Mouse (Mus musculus) small intestine, adult 2 months (tissue): Measurements from ENCODE around the gene Slc20a1. TPM values are rescaled to one million over a fixed set of nuclear protein-coding genes. Genes with fewer than 3 reads are reported as not detected.

Experiments
- H3K27ac ChIP-seq: fragments of 200-500 bp; 2 replicates; pipeline ENCODE4 v1.5.1; 2012; ENCODE audit warnings: low read depth, low read length, control low read depth, inconsistent platforms; ENCODE audit not compliant: insufficient read depth
- H3K27me3 ChIP-seq: fragments of 200-500 bp; 2 replicates; pipeline ENCODE4 v1.6.1; 2012; ENCODE audit warnings: mild to moderate bottlenecking, moderate library complexity, low read length, inconsistent platforms; ENCODE audit not compliant: control insufficient read depth, insufficient read depth
- H3K36me3 ChIP-seq: fragments of 200-500 bp; 2 replicates; pipeline ENCODE4 v1.6.1; 2012; ENCODE audit warnings: mild to moderate bottlenecking, low read length, control low read depth, inconsistent platforms; ENCODE audit not compliant: control insufficient read depth, insufficient read depth
- H3K4me1 ChIP-seq: fragments of 200-500 bp; 2 replicates; pipeline ENCODE4 v1.6.1; 2012; ENCODE audit warnings: low read length, inconsistent platforms, mixed read lengths; ENCODE audit not compliant: control insufficient read depth, insufficient read depth, insufficient read length
- H3K4me3 ChIP-seq: fragments of 200-500 bp; 2 replicates; pipeline ENCODE4 v1.5.1; 2012; ENCODE audit warnings: low read depth, mild to moderate bottlenecking, control low read depth, inconsistent platforms, low read length, moderate library complexity
- CTCF ChIP-seq: fragments of 200-500 bp; IDR thresholded peaks from 2 replicates; pipeline ENCODE4 v1.5.1; 2012; ENCODE audit warnings: low read depth, mild to moderate bottlenecking, control low read depth, inconsistent platforms, low read length, moderate library complexity, mixed read lengths; ENCODE audit not compliant: insufficient replicate concordance, insufficient read length; ENCODE audit errors: extremely low read depth
- POLR2A ChIP-seq: fragments of 200-500 bp; IDR thresholded peaks from 2 replicates; pipeline ENCODE4 v1.6.1; 2012; ENCODE audit warnings: low read depth, mild to moderate bottlenecking, control low read depth, inconsistent platforms, low read length, moderate library complexity
- WGBS: fragments of 180-500 bp; shearing (Covaris S2); methylation state at CpG from one replicate; pipeline ENCODE4 v1.1.7; 2018; 5-methylcytosine and 5-hydroxymethylcytosine counted together
- polyA plus RNA-seq: library from polyadenylated mRNA; depleted of rRNA; stranded (reverse); fragments of >200 nt; gene quantifications from 2 replicates; pipeline ENCODE4 v1.2.3, GENCODE M21; 2012

The Slc20a1 gene
- polyA plus RNA-seq, 1 experiment: 6.6 TPM

DNA sequence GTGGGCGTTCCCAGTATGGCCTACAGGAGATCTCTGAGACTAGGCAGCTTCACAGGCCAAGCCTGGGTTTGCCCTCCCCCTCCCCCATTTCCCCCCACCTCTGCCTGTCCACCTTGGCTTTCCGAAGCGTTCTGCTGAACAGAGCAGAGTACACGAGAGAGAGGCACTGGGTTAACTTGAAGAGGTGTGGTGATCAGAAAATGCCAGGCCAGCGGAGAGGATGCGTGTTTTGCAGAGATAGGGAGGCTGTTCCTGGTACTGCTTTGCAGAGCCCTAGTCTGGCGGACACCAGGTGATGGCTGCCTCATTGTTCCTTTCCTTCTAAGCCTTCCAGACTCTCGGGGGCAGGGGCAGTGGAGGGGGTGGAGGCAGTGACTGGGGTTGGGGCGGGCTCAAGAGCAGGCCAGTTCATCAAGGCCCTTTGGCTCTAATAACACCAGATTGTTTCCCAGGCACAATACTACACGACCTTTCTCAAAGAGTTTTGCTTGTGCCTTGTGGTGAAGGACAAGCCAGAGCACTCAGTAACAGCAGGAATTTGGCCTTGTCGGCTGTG lies 27.8 kb downstream of the Slc20a1 start:
- TF ChIP-seq POLR2A: no peak
- TF ChIP-seq CTCF: no peak
- H3K27me3 ChIP-seq: no peaks in the 10 kb centered on the region
- H3K4me3 ChIP-seq: no peak overlapping the region
- peaks cover 4% of the 10 kb centered on the region; the same call in 1 of the 2 replicates for H3K4me1 ChIP-seq
- H3K27ac ChIP-seq: no peak overlapping the region
- H3K36me3 ChIP-seq: no peaks in the 10 kb centered on the region
- 81% methylated on average over 11 of the region's 11 CpGs for WGBS

DNA sequence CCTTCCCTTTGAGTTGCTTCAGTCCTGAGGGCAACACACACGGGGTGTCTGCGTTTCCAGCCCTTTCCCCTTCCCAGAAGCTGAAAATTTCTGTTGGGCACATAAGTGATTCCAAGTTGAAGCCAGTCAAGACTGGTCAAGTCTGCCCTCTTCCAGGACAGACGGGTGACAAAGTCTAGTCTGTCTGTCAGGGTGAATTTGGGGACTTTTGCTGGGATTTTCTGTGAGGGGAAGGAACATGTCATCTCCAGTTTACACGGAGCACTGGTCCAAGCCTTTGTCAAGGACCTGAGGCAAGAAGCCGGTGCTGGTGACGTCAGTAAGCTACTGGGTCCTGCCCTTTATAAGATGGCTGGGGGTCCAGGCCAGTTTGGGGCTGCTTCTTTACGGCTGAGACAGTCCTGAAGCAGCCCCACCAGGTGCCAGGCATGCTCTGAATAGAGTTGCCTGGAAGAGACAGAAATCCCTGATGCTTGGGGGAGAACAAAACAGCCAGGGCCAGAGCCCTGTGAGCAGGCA lies 28.5 kb downstream of the Slc20a1 start:
- WGBS: 93% methylated on average over 7 of the region's 7 CpGs
- Histone ChIP-seq H3K4me3 (no peak overlapping the region), H3K36me3 (no peaks in the 10 kb centered on the region), H3K27me3 (no peaks in the 10 kb centered on the region), H3K27ac (no peak overlapping the region), H3K4me1 (peaks cover 9% of the 10 kb centered on the region; the same call in 1 of the 2 replicates)
- TF ChIP-seq CTCF (no peak), POLR2A (no peak)

DNA sequence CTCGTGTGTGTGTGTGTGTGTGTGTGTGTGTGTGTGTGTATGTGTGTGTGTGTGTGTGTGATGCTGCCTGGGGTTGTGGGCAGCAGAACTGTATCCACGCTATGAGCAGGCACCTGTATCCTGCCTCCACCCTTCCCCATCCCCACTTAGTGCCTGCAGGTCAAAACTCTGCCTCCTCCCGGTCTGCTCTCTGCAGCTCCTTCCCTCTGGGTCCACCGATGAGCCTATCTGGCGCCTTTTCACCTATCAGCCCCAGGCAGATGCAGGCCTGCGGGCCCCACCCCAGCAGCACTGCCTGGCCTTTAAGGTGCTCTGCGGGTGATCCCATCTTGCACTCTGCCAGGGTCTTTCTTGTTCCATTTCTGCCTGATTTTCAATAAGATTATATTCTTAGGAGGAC lies 29.1 kb downstream of the Slc20a1 start:
- H3K36me3 ChIP-seq: no peaks in the 10 kb centered on the region
- H3K27me3 ChIP-seq: no peaks in the 10 kb centered on the region
- 80% methylated on average over 6 of the region's 7 CpGs for WGBS
- H3K4me3 ChIP-seq: no peak overlapping the region
- peaks cover 11% of the 10 kb centered on the region for H3K4me1 ChIP-seq
- no peak for TF ChIP-seq CTCF
- TF ChIP-seq POLR2A: no peak
- no peak overlapping the region for H3K27ac ChIP-seq

DNA sequence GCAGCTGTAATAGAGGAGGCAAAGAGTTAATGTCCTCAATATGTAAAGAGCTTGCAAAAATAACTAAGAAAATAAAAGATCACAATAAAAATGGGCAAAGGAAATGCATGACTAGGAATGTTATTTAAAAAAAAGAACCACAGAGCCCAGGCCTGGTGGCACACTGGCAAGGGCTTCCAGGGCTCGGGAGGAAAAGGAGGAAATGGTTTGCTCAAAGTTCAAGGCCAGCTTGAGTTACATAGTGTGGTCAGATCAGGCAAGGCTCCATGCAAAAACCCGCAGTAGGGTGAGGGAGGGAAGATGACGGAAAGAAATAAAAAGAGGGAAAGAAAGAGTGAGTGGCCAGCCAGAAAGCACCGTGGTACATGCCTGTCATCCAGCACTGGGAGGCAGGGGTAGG lies 30.0 kb downstream of the Slc20a1 start:
- Histone ChIP-seq H3K27ac (no peak overlapping the region), H3K4me3 (no peak overlapping the region), H3K36me3 (no peaks in the 10 kb centered on the region), H3K4me1 (peaks cover 18% of the 10 kb centered on the region), H3K27me3 (no peaks in the 10 kb centered on the region)
- 57% methylated on average over 4 of the region's 4 CpGs for WGBS
- TF ChIP-seq CTCF (no peak), POLR2A (no peak)

DNA sequence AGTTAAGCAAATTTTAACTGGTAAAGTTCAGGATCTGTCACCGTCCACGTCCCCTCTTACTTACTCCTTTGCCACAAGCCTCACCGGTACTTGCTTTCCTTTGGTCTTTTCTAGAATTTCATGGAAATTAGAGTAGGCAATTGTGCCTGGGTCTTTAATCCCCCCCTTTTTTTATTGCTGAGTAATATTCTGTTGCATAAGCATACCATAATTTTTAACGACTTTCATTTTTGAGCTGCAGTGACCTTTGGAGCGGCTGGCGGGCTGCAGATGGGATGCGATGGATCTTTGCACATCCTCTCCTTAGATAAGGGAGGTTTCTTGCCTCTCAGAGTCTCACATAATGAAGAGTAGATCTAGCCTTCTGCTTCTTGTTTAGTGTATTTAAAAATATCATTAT lies 30.8 kb downstream of the Slc20a1 start:
- Histone ChIP-seq H3K4me1 (peaks cover 19% of the 10 kb centered on the region), H3K27me3 (no peaks in the 10 kb centered on the region), H3K27ac (no peak overlapping the region), H3K36me3 (no peaks in the 10 kb centered on the region), H3K4me3 (no peak overlapping the region)
- WGBS: 48% methylated on average over 7 of the region's 7 CpGs
- no peak for TF ChIP-seq CTCF
- TF ChIP-seq POLR2A: no peak

DNA sequence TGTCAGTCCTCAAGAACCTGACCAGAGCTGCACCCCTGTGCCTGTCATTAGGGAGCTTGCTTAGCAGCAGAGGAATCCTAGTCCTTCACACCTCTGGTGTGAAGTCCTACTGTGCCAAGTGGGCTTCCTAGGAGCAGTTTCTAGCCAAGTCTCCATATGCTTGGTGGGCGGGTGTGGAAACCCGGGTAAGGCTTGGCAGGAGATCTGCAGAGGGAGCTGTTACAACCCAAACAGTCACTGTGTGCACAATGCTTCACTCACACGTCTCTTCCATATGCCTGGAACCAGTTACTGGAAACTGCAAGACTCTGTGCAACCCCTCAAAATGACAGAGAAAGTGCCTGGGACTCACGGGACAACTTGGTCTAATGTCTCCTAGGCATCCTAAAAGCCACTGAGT lies 33.5 kb downstream of the Slc20a1 start:
- TF ChIP-seq POLR2A: no peak
- no peak for TF ChIP-seq CTCF
- Histone ChIP-seq H3K4me3 (no peak overlapping the region), H3K36me3 (no peaks in the 10 kb centered on the region), H3K4me1 (peaks cover 19% of the 10 kb centered on the region), H3K27me3 (no peaks in the 10 kb centered on the region), H3K27ac (peak overlapping the region; percentile 25)
- WGBS: 29% methylated on average over 4 of the region's 4 CpGs

DNA sequence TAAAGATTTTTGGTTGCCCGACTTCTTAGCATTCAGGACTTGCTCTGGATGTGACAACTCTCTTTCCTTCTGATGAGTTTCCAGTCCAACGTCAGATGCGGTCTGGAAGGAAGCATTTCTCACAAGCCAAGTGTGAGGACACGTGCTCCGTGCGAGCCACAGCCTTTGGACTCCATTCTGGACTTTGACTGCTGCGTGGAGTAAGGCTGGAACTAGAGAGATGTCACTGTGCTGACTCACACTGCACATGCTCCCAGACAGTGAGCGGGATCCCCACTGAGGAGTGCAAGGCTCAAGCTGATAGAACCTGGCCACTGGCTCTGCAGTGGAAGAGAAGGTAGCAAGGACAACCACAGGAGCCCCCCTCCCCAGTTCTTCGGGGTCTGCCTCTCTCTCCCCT lies 33.9 kb downstream of the Slc20a1 start:
- Histone ChIP-seq H3K27me3 (no peaks in the 10 kb centered on the region), H3K27ac (peak overlapping the region; percentile 80)

More for the DNA sequence above, 33.9 kb downstream of the Slc20a1 start:
- Histone ChIP-seq H3K36me3 (no peaks in the 10 kb centered on the region), H3K4me3 (no peak overlapping the region), H3K4me1 (peaks cover 19% of the 10 kb centered on the region)
- TF ChIP-seq CTCF (no peak), POLR2A (peak; percentile 44; the same call in 1 of the 2 replicates)
- WGBS: 34% methylated on average over 9 of the region's 9 CpGs
